Mouse (Mus musculus): ENCODE measurements at regions not wholly inside any gene's neighbourhood (a gene's known extent, or its start where the extent isn't known, plus 50 kb on each side); places are given as distances from the start of the nearest gene placed in this dataset.
"Not testable (repeated sequence)": the region's sequence is repeated elsewhere in the genome, so short reads cannot be mapped to it uniquely, and the experiment has no call there.

GRCm38 (mm10) chr9:113162897-113163874 is 544.9 kb downstream of the Pdcd6ip start:
- DNase-seq = no peak

DNA sequence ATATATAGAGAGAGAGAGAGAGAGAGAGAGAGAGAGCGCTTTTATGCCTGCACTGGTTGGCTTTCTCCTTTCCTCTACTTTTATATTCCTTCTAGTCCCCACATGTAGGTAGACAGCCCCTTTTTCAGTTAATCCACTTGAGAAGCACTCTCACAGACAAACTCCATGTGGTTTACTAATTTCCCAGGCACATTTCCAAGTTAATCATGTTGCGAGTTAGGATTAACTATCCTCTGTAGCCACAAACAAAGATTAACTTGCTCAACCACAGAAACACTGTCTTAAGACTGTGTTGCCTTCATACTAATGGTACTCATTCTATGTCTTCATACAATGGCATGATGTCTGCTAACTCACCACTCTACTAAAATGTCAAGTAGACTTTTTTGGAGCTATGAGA is 548.0 kb downstream of the Pdcd6ip start:
- no peak for DNase-seq

GRCm38 (mm10) chr9:113158080-113158479 is 550.0 kb downstream of the Pdcd6ip start:
- DNase-seq = no peak

GRCm38 (mm10) chr9:113157474-113158076 is 550.5 kb downstream of the Pdcd6ip start:
- DNase-seq = no peak

- no peak for DNase-seq
Measured at GRCm38 (mm10) chr9:113156707-113157106, 551.4 kb downstream of the Pdcd6ip start.

GRCm38 (mm10) chr9:113149084-113149483 is 559.0 kb downstream of the Pdcd6ip start:
- no peak for DNase-seq

- DNase-seq = no peak
Measured at GRCm38 (mm10) chr9:113146571-113146970, 561.5 kb downstream of the Pdcd6ip start.

DNA sequence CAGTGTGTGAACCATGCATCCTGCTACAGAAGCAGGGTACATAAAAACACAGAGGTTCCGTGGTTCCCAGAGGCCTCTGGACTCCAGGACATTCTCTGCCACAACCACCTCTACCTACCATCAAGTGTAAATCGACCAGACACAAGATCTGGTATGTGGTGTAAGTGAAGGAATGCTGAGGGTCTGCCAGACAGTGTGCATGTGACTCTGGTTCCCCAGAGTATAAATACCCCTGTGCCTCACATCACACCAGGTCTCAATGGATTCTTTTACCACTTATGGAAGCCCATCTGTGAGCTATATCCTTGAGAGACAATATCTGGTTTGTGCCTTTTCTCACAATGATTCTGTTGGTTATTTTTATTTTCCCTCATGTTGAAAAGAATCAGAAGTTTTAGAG is 563.0 kb downstream of the Pdcd6ip start:
- DNase-seq = no peak

GRCm38 (mm10) chr9:113134611-113135010 is 573.4 kb downstream of the Pdcd6ip start:
- no peak for DNase-seq

- no peak for DNase-seq
Measured at GRCm38 (mm10) chr9:113123004-113123692, 584.9 kb downstream of the Pdcd6ip start.

GRCm38 (mm10) chr9:113122253-113122749 is 585.8 kb downstream of the Pdcd6ip start:
- DNase-seq = no peak

GRCm38 (mm10) chr9:113120385-113120784 is 587.7 kb downstream of the Pdcd6ip start:
- no peak for DNase-seq

- no peak for DNase-seq
Measured at GRCm38 (mm10) chr9:113119721-113120120, 588.3 kb downstream of the Pdcd6ip start.

DNA sequence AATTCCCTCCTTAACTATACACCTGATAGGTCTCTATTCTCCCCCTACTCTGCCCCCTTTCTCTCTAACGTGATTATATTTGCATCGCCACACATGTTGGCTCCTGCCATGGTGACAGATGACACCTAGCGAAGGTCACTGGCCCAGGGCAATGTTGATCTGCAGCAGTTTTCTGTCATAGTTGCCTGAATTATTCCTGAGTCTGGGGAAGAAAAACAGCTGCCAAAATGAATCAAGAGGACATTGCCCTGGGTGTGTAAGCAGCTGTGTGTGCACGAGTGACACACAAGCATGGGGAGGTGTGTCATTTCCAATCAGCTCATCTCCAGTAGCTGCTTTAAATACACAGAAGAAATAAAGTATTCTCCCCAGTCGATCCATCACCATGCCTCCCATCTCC is 592.5 kb downstream of the Pdcd6ip start:
- DNase-seq = no peak

DNA sequence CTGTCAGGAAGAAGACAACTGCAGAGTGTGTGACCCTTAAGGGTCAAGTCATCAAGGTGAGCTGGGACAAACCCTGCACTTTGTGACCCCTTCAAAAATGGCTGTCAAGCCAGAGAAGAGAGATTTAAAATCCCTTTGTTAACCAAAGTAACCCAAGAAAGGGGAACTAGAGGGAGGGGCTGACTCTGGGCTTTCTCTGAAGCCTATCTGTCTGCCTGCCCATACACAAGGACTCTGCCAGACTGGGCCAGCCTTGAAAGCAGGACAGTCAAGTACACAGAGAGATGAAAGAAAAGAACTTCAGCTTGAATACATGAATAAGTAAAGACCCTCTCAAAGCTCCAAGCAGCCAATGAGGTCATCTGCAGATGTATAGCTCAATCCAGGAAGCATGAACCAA is 595.3 kb downstream of the Pdcd6ip start:
- DNase-seq = no peak

GRCm38 (mm10) chr9:113101733-113102132 is 606.3 kb downstream of the Pdcd6ip start:
- no peak for DNase-seq

DNA sequence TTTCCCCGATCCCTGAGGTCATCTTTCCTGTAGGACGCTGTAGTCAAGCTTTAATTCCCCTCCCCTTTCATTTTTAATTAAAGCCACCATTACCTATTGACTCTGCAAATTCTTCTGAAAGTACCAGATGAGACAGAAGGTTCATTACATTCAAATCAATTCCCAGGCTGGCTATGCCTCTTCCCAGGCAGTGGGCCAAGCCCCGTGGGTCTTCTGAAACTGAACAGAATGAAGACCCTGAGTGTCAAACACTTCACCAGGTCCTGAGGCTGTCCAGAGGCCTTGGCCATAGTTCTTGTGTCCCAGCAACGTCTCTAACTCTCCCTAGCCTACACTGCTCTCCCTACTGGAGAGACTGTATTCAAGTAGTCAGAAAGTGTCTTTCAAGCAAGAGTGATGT is 607.4 kb downstream of the Pdcd6ip start:
- DNase-seq = no peak

- DNase-seq = not testable (repeated sequence)
Measured at GRCm38 (mm10) chr9:113095421-113095820, 612.6 kb downstream of the Pdcd6ip start.

DNA sequence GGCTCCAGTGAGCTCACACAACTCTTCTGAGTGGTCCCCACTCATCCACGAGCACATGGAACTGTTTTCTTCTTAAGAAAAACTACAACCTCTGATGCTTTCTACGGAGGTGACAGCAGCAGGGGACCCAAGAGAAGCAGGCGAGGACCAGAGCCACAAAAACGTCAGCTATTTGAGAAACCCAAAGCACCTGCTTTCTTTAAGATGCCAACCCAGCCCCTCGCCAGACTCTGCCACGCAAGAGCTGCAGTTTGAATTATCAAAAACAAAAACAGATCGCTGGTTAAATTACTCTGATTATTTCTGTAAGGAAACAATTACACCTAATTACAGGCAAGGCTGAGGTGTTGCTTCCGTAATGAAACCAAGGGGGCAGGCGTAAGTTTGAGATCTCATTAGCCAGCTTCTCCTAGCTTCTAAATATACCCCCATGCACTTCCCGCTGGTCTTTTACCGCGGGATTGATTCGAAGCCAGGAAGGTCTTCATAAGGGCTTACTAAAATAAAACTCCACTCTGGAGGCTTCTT is 614.1 kb downstream of the Pdcd6ip start:
- no peak for DNase-seq

DNA sequence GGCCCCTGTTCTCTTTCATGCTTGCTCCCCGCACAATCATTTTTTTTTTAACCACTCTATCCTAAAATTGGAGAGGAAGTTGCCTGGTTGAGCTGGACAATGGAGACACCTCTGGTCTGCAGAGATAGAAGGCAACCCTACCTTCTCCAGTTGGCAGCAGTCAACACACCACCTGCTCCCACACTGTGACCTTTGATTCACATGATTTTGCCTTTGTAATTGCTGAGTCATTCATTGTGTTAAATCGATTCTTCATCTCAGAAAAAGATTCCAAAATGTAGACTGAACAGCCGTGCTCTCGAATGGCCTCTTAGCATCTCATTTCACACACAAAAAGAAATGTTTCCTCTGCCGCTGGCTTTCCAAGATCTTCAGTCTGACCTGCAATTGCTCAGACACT is 616.2 kb downstream of the Pdcd6ip start:
- DNase-seq = no peak

DNA sequence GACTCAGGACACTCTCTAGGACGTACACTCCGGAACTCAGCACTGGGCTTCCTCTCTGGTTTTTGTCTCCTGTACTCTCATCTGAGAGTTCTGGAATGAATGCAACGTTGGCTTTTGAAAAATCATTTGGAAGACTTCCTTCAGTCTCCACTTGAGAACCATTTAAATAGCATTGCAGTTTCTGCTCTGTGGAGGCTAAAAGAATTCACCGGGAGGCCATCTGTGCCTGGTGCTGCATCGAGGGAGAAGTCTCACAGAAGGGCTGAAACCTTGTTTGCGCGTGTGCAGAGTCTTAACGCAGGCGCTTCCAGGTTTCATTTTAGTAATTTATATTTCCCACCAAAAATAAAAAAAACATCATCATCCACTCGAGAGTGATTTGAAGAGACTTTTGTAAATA is 620.3 kb downstream of the Pdcd6ip start:
- no peak for DNase-seq

GRCm38 (mm10) chr9:113085281-113085810 is 622.7 kb downstream of the Pdcd6ip start:
- DNase-seq = no peak

DNA sequence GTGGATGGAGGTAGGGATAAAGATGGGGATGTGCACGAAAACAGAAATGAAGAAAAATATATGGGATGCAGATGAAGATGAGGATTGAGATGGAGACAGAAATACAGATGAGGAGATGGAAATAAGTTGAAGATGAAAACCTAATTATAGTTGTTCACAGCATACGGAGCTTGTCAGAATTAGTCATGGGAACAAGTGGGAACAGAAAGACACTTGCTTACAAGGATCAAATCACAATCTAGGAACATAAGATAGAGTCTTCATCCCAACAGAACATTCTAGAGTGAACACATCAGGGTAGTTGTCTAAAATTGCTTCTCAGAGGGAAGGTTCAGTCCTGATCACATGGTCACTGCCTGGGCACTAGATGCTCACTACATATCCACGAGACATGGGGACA is 633.2 kb downstream of the Pdcd6ip start:
- DNase-seq = no peak
